Mouse (Mus musculus) lung, embryonic 15.5 days (tissue): ENCODE results near the gene Adamts7. TPM values are rescaled to one million over a fixed set of nuclear protein-coding genes. Genes with fewer than 3 reads are reported as not detected.
A peak's percentile ranks its signal among the peaks of the same experiment; 100 is the strongest.

Source experiments
- ATAC-seq: fragments of 200-750 bp; cut with Nextera tagmentation; 2 replicates; pipeline ENCODE4 v1.8.0; 2017; ENCODE audit warnings: moderate number of reproducible peaks, borderline replicate concordance; ENCODE audit not compliant: low FRiP score, low TSS enrichment; ENCODE audit errors: extremely low read depth
- H3K27ac ChIP-seq: fragments of 300-500 bp; sonication (generic); 2 replicates; pipeline ENCODE4 v1.5.1; 2015; ENCODE audit warnings: moderate library complexity, mild to moderate bottlenecking, inconsistent platforms
- H3K27me3 ChIP-seq: fragments of 300-500 bp; sonication (generic); 2 replicates; pipeline ENCODE4 v1.6.1; 2015; ENCODE audit warnings: inconsistent platforms
- H3K36me3 ChIP-seq: fragments of 300-500 bp; sonication (generic); 2 replicates; pipeline ENCODE4 v1.6.1; 2015; ENCODE audit warnings: inconsistent platforms
- H3K4me1 ChIP-seq: fragments of 300-500 bp; sonication (generic); 2 replicates; pipeline ENCODE4 v1.6.1; 2015; ENCODE audit warnings: inconsistent platforms
- H3K4me2 ChIP-seq: fragments of 300-500 bp; sonication (generic); 2 replicates; pipeline ENCODE4 v1.6.1; 2015; ENCODE audit warnings: inconsistent platforms, mild to moderate bottlenecking, moderate library complexity
- H3K4me3 ChIP-seq: fragments of 300-500 bp; sonication (generic); 2 replicates; pipeline ENCODE4 v1.5.1; 2015; ENCODE audit warnings: mild to moderate bottlenecking, inconsistent platforms
- H3K9ac ChIP-seq: fragments of 300-500 bp; sonication (generic); 2 replicates; pipeline ENCODE4 v1.6.1; 2015; ENCODE audit warnings: inconsistent platforms
- H3K9me3 ChIP-seq: fragments of 300-500 bp; sonication (generic); 2 replicates; pipeline ENCODE4 v1.6.1; 2016; ENCODE audit warnings: inconsistent platforms
- WGBS: fragments of 180-500 bp; shearing (Covaris S2); methylation state at CpG from one replicate; pipeline ENCODE4 v1.1.7; 2015; 5-methylcytosine and 5-hydroxymethylcytosine counted together
- polyA plus RNA-seq: library from polyadenylated mRNA; unstranded; fragments of >200 nt; fragmentation: Nextera tagmentation; extraction: Ambion mirVana; gene quantifications from 2 replicates; pipeline ENCODE4 v1.2.1, GENCODE M21; 2015

Gene Adamts7
- polyA plus RNA-seq, 1 experiment from 2014 or later: 20.9 TPM

DNA sequence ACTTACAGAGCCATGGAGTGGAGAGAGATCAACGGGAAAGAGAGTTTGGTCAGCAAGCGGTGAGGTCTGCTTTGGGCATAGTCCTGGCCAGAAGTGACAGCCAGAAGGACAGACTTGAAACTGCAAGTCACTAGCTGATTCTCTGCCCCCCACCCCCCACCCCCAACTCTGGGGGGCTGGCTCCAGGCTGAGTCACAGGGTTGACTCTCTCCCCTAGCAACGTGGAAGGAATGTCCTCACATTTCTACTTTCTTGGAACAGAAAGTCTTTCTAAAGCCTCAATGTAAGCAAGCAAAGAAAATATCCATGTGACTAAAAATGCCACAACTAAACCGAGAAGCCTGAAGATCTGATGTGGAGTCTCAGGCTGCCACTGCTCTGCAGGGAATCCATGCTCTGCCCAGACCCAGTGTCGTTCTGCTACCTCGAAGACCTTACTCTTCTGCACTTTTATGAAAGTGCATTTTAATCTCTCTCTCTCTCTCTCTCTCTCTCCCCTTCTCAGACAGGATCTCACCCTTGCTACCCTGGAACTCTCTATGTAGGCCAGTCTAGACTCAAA lies 93.1 kb downstream of the Adamts7 start:
- ATAC-seq: peak; percentile 33; the same call in 1 of the 2 replicates

DNA sequence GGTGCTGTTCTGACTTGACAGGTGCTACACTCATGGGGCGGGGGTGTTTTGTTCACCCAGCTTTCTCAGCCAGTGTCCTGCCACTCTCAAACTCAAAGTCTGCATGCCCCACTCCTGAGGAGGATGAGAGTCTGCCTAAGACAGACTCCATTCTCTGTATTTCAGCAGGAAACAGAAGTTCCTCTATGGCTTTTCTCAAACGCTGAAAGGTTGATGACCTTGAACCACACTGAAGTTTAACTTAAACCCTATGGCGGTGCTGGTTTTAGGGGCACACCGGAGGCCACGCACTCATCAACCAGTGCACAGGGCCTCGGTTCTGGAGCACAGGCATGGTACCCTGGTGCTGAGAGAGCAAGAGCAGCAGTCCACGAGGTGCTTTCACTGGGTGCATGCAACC lies 94.4 kb downstream of the Adamts7 start:
- WGBS: 77% methylated on average over 7 of the region's 7 CpGs
- H3K9ac ChIP-seq: no peak overlapping the region
- H3K27ac ChIP-seq: no peak overlapping the region
- no peaks in the 10 kb centered on the region; the same call in 1 of the 2 replicates for H3K36me3 ChIP-seq
- ATAC-seq: no peak
- H3K4me3 ChIP-seq: no peak overlapping the region
- H3K4me1 ChIP-seq: peaks cover 40% of the 10 kb centered on the region
- H3K4me2 ChIP-seq: no peak overlapping the region
- H3K9me3 ChIP-seq: no peaks in the 10 kb centered on the region
- H3K27me3 ChIP-seq: no peaks in the 10 kb centered on the region

More for the DNA sequence above, 93.1 kb downstream of the Adamts7 start:
- no peak overlapping the region for H3K4me3 ChIP-seq
- H3K27ac ChIP-seq: no peak overlapping the region
- no peak overlapping the region for H3K4me2 ChIP-seq
- H3K9me3 ChIP-seq: no peaks in the 10 kb centered on the region
- WGBS: 49% methylated on average over 6 of the region's 6 CpGs
- H3K27me3 ChIP-seq: no peaks in the 10 kb centered on the region
- peaks cover 29% of the 10 kb centered on the region for H3K4me1 ChIP-seq
- no peaks in the 10 kb centered on the region; the same call in 1 of the 2 replicates for H3K36me3 ChIP-seq
- H3K9ac ChIP-seq: no peak overlapping the region

Other genes with a start within 250 kb of the Adamts7 start
- 410 and 503 TPM in 2 replicates for gene Ctsh, start 108.9 kb upstream of the Adamts7 start, polyA plus RNA-seq
- gene Morf4l1, start 48.3 kb upstream of the Adamts7 start, polyA plus RNA-seq: 397 and 406 TPM in 2 replicates
- 20.9 and 22.7 TPM in 2 replicates for gene Tbc1d2b, start 107.7 kb downstream of the Adamts7 start, polyA plus RNA-seq